Mouse (Mus musculus): ENCODE measurements around the gene Washc4.

DNA sequence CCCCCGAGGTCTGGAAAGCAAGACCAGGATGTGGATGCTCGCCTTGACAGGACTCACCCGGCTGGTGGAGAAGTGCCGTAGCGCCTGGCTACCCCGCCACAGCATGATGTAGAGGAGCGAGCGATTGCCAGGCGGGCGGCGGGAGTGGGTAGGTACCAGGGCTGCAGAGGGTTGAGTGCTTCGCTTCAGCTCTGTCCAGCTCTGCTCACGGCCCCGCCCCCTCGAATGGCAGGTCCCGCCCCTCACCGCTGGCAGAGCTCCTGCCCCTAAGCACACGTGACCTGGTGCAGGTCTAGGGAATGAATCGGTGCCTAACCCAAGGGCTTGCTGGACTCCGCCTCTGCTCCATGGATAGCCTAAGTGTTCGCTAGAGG lies 9.7 kb upstream of the Washc4 start, which contains the start of gene Aldh1l2:
- TF ChIP-seq CTCF (conservative IDR thresholded peaks at IDR 0.05; ENCODE audit: insufficient read depth, insufficient read length, low read depth, low read length): no peak
- no peak for TF ChIP-seq POLR2A (IDR thresholded peaks at IDR 0.05; ENCODE audit: low read depth, low read length)
